Mouse (Mus musculus) kidney, adult 11 months (tissue): ENCODE measurements around the gene Frmd4b.

Experiments
- DNase-seq: peaks from one replicate; pipeline ENCODE4 v3.0.0; 2022

Gene Frmd4b

GRCm38 (mm10) chr6:97239360-97239759 lies 378.0 kb downstream of the Frmd4b start:
- DNase-seq, result no peak
